Mouse (Mus musculus) right cerebral cortex, postnatal 10 days (tissue): ENCODE measurements around the gene Gm20388.

ENCODE experiments used
- DNase-seq, 2 experiments: peaks; one replicate each; pipeline ENCODE4 v3.0.0; 2021; ENCODE audit warnings: low spot score in 2 of 2

Gene Gm20388

DNA sequence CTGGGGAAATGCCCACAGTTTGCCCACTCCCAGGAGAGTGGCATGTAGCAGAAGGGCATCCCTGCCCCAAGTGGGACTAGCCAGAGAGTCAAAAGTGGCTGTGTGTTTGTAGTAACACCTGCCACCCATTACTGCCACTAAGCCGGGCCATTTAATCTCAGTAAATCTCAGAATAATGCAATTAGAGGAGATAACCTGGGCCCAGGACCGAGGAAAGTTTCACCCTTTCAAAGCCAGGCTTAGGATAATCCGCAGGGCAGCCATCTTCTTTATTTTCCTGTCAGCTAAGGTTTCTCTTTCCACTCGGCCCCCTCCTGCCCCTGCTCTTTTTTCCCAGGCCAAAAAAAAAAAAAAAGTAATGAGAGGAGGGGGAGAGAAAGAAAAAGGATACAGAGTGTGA, 1322.6 kb downstream of the Gm20388 start:
- DNase-seq = no peak

DNA sequence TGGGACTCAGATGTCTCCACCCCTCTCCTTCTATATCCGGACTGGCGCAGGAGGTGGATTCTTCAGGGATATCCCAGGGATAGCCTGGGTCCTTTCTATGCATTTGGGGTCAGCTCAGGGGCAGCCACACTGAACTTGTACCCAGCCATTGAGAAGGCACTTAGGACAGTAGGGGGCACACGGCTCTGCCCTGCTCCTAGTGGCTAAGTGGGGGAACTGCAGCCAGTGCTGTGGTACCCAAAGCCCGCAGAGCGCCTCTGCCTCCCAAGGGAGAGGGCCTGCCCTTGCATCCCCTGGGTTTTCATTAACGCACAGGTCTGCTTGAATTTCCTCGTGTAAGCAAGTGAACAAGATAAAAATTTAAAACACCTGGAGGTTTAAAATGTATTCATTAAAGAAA, 1324.3 kb downstream of the Gm20388 start:
- no peak for DNase-seq

DNA sequence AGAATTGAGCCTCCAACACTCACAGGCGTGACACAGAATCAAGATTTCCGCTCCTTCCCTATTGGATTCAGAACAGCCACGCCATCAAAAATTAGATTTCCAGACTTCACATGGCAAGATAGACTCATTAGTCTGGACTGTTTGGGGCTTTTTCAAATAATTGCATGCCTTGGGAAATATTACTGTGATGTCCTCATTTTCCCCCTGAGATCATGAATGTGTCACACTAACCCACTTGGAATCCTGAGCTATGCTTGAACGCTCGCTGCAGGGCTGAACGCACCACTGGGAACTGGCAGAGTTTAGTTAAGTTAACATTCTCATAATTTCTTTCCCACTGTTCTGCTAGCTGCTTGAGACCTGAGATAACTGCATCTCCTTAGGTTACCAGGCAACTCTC, 1329.0 kb downstream of the Gm20388 start:
- DNase-seq = no peak

DNA sequence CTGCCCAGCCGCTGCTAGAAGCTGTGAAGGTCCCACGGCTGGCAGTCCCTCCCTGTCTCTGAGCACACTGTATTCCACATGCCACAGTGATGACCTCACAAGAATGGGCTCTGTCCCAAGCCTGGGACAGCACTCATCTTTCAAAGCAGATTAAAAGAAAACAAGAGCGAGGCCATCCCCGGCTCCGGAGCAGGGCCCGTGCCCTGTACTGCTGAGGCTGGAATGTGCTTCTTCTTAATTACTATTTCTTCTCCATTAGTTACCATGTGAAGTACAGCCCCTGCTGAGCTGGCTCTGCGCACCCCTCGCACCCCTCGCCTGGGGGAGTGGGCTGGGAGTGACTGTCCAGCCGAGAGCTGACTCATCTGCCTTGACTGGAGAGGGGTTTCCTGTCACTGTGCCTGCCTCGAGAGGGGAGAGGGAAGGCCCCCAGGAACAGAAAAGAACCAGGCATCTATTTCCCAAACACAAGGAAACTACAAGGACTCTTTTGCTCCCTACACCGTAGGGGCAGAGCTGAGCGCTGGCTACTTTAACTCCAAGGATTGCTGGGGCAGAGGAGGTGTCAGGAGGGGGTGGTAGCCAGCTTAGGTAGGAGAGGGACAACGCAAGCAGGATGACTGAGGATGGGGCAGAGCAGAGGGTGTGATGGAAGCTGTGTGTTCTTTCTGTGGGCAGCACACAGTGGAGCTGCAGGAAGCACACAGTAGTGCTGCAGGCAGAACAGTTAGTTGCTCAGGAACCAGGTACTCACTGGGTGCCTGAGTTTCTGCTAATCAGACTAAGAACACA, 1331.3 kb downstream of the Gm20388 start:
- peak in 1 of 2 experiments; percentile 34 for DNase-seq

DNA sequence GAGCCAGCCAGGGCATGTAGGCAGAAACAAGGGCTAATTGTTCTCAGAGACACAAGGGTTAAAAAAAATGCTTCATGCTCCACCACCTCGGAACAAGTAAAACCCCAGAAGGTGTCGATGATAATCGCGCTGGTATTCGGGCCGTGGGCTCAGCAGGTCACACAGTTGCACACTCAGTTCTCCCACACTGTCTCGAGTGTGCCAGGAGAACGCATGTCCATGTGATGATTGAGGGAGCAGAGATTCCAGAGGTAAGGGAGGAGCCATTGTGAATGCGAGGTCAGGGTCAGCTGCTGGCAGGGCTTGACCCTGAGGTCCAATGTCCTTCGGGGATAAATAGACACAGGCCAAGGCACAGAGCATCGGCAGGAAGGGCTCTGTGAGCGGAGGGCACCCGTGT, 1332.0 kb downstream of the Gm20388 start:
- DNase-seq = no peak

DNA sequence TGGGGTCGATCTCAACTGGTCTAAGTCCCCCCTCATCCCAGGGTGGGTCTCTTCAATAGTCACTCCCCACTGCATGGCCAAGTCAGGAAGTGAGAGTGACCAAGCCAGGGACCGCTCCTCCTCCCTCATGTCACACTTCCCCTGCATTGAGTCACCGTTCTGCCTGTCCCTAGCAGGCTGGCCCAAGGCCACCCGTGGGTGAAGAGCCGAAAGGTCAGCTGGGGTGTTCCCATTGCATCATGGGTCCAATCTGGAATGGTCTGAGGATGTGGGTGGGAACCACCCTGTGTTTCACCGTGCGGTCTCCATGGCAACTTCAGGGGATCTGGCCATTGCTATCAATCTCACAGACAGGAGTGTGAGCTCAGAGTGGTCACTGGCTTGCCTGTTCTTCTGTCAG, 1338.2 kb downstream of the Gm20388 start:
- DNase-seq = no peak

DNA sequence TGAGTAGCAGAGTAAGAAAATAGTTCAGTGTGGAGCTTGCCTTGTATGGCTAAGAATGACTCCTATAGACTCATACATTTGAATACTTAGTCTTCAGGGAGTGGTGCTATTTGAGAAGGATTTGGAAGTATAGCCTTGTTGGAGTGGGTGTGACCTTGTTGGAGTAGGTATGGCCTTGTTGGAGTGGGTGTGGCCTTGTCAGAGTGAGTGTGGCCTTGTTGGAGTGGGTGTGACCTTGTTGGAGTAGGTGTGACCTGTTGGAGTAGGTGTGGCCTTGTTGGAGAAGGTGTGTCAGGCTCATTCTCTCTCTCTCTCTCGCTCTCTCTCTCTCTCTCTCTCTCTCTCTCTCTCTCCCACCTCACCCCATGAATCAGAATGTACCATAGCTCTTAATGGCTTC, 1338.8 kb downstream of the Gm20388 start:
- DNase-seq = no peak

DNA sequence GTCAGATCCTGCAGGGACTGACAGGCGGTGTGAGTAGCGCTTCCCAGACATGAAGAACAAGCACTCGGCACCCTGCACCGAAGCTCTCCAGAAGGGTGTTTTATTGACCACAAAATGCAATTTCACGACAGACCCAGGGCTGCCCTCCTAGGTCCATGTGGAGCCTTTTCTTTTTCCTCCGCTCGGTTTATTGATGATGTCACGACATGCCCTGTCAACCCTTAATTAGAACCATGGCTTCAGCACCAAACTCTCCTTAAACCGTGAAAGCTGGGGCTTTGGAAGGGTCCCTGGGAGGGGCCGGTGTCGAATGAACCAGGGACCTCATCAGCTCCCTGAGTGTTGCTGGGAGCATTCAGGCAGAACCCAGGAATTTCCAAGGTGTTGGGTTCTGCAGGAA, 1340.4 kb downstream of the Gm20388 start:
- no peak for DNase-seq

DNA sequence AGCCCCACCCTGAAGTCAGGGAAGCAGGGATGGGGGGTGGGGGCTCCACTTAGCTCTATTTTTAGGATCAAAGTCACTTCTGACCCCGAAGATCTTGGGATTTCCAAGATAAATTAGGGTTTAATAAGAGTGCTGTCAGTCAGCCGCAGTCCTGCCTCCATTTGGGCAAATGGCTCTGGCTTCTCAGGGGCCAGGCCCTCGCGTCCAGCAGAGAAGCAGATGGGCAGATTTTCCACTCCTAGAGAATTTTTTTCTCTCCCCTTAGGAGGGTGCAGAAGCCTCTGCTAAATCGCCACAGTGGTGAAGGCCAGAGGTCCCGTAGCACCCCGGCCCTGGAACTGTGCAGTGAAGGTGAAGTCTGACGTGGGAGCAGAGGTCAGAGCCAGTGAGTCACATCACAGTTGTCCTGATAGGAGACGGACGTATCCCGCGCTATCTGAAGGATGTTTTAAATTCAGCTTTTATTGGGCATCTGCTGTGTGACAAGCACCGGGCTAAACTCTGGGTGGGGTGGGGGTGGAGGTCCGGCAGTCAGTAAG, 1345.2 kb downstream of the Gm20388 start:
- DNase-seq = no peak

DNA sequence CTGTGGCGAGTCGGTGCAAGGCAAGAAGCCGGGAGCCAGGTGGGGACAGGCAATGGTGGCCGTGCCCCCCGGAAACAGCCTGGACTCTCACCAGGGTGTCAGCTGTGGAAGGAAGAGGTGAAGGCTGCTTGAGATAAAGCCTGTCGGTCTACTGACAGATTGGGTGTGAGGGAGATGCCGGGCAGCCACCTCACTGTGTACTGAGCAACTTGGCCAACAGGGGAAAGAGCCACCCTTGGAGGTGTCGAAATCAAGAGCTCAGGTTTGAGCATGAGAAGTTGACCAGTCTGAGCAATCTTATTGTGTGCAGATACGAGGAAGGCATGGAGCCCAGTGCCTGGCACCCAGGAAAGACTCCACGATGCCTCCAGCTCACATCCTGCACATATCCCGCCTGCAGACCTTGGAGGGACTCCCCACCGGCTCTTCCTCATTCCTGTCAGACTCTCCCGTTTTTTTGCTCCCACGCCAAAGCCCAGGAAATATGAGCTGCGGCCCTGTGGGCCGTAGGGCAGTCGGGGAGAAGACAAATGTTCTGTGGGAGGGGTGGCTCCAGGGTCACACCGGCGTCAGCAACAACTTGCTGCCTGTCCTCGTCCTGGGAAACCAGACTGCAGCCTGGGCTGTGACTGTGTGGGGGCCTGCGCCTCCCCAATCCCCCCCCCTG, 1347.6 kb downstream of the Gm20388 start:
- DNase-seq = no peak

DNA sequence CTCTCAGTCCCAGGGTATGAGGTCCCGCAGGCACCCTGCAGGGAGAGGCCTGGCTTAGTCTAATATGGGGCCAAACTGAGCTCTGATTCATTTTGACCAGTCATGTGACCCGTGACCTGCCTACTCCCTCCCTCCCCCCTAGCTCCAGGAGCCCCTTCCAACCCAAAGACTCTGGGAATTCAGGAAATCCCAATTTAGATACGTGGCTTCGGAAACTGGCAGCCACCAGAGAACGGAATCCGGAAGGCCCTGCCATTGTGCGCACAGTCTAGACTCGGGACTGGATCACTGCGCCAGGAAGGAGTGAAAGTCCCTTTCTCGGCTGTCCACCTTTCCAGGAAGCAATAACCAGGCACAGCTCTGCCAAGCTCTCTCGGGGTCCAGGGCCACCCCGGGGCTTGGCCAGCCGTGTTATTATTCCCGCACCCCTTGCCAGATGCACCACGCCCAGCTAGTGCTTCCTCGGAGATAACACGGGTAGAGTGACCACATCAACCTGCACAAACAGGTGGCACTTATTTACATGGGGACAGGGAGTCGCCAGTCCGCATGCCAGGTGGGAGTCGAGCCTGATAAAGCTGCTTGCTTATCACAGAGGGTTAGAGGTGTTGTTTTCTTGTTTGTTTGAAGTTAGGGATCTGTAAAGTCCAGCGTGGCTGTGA, 1352.2 kb downstream of the Gm20388 start:
- DNase-seq = no peak

DNA sequence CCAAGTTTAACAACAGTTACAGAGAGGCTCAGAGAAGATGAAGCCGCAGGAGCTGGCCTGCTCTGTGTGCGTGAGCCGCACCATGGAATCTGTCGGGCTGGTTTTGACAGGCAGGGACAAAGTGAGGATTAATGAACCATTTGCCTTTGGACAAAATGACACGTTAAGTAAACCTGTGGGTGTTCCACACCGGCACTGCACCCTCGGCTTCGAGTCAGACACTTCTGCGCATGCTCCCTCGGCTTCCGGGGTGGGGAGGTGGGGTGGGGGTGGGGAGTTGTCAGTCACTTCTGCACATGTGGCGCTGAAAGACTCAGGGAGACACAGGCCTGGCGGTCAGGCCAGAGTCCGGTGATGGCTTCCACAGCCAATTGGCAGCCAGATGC, 1352.7 kb downstream of the Gm20388 start:
- DNase-seq = no peak

DNA sequence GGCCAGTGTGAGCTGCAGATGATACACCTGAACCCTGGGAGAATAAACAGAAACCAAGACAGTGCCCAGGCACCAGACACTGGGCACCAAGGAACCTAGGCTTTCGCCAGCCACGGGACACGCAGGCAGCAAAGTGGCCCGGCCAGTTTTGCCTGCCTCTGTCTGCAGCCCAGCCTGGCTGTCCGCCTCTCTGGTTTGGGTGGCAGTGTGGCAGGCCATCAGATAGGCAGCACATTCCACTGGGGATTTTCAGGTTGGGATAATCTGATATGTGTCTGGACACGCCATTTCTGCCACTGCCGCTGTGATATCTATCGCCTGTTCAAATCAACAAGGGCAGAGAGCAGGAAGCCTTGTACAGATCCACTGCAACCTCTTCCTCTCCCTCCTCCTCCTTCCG, 1353.6 kb downstream of the Gm20388 start:
- no peak for DNase-seq

DNA sequence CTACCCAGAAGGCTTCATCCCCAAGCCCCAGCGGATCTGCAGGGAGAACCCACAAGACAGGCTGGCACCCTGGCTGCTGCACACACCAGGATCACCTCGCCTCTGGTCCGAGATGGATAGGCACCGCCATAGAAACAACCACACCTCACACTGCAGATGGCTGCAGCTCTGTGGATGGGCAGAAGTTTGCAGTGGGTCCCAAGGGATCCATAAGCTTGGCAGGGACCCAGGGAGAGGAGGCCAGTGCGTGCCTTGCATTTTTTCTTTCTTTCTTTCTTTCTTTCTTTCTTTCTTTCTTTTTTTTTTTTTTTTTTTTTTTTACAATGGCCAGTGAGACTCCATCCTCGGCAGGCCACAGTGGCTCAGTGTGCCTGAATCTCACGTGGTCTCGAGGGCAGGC, 1360.9 kb downstream of the Gm20388 start:
- no peak for DNase-seq

DNA sequence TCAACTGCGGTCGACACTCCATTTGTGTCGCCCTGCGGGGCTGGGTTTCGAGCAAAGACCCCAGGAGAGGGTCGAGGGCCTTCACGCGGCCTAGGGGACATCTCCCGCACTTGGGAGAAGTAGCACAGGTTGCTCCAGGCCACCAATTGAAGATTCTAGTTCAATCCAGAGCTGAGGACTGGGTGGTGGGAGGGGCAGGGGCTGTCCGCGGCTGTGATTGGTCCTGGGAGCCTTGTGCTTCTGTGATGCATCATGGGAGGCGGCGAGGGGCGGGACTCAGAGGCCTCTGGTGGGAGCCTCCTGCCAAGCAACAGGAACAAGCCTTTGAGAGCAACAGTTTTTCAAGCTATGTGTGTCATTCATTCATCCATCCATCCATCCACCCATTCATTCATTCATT, 1362.6 kb downstream of the Gm20388 start:
- peak; percentile 47 to 63 for DNase-seq

DNA sequence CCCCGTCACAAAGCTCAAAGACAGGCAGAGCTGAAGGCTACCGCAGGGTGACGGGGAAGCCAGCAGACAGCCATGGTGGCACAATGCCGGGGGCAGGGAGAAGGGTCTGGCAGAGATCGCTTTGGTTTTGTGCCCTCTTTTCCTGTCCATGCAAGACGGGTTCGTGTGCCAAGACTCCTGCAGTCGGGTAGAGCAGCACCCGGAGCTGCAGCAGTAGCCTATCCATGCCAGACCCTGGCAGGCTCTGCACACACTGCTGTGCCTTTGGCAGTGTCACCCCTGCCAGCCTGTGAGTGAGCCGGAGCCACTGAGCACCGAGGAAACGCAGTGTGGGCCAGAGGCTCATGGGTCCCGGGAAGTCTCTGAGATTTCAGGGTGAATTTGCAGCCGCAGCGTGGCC, 1363.0 kb downstream of the Gm20388 start:
- DNase-seq = peak; percentile 76 to 77

DNA sequence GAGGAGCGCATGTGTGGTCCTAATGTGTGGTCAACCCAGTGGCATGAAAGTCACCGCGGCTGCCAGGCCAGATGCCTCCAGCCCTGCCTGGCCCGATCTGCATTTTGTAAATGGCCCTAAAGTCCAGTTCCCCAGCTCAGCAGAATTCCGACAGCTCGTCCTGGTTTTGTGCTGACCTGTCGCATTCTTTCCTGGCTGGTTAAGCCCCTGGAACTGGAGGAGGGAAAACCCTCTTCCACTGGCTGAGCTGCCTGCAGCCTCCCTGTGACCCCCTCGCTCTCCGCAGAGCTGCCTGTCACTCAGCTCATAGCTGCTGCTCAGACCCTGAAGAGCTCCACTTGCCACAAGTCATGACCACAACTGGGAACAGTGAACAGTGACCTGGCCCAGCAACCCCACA, 1369.8 kb downstream of the Gm20388 start:
- no peak for DNase-seq

DNA sequence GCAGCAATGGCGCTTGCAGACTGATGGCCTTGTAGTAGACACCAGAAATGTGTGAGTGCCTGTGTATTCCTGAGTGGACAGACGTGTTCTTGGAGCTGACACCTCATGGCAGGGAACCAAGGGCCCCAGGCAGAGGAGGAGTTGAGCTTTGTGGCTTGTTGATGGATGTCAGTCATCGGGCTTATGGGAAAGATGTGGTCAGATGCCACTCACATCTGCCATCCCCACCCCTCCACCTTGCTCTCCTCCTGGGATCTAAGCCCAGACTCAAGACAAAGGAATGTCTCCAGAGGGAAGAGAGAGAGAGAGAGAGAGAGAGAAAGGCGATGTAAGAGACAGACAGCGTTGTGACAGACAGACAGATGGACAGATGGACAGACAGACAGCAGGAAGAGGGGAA, 1378.7 kb downstream of the Gm20388 start:
- DNase-seq = no peak

DNA sequence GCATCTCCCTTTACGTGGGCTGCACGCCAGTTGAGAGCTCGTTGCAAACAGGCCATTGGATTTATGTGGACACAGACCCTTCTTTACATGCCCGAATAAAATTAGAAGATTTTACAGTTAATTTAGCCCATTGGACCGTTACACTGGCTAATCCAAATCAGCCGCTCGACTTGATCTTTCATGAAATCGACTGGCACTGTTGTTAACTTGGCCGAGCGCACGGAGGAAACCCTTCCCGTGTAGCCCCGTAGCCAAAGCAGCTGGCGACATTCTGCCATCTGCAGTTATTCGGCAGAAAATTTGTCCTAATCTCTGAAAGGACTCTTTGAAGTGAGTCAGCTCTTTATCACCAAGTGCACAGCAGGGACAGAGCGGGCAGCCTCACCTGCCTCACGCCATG, 1379.9 kb downstream of the Gm20388 start:
- no peak for DNase-seq

DNA sequence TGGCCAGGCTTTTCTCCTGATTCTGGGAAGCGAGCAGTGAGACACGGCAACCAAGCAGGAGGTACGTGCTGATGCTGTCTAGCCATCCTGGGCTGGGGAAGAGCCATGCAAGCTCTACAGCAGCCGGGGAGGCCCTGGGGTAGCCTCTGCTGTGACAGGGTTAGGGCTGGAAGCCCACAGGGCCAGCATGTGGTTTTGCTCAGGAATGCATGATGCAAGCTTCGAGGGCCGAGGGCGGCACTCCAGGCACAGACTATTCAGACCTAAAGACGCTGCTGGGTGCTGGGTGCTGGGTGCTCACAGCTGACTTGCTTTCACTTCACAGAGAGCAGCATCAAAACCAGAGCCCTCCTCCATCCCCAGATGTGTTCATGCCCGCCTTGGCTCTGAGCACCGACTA, 1382.8 kb downstream of the Gm20388 start:
- no peak for DNase-seq

DNA sequence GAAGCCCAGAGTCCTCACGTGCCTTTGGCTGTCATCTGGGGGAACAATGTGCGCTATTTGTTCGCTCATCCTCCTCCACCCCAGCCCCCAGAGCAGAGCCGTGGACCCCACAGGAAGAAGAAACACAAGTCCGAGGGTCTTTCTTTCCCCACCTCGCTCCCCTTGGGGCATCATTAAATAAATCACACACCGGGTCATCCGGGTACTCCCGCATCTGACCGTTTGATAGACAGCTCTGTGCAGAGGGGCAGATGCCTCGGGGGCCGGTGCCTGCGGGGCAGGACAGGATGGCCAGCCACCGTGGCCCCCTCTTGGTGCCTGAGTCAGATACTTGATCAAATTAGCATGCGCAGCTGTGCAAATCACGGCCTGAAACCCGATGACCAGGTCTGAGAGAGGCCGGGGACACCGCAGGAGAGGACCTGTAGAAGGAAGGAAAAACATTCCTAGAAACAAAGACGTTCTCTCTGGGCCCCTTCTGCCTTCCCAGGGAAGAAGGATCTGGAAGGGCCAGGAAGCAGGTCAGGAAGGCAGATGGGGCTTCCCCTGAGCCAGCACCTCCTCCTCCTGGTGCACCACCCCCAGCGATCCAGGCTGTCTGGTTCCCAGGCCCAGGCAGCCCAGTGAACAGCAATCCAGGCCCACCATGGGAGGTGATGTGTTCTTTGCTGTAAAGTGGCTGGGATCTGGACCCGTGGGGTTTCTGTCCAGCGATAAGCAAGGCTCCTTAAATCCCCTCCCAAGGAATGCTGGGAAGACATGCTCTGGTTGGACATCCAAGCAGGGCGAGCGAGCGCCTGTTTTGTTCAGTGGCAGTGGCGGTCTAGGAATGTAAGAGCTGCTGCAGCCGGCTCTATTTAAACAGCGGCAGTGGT, 1383.8 kb downstream of the Gm20388 start:
- DNase-seq = no peak

DNA sequence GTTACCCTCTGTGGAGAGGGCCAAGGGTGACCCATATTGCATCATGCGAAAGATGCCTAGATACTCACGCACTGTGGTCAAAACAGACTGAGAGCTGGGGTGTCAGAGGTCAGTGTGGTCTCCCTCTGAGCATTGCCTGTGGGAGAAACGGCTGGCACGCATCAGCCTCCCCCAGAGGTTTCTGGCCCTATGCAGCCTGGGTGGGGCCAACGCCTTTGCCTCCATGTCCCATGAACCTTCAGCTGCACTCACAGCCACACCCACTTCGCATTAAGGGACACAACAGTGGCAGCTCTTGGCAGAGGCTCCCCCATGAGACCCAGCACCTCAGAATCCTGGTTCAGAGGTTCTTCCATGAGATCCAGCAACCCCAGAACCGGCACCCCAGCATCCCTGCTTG, 1385.4 kb downstream of the Gm20388 start:
- no peak for DNase-seq
